Mouse (Mus musculus) c-Kit-negative CD71-positive TER-119-positive erythroid progenitor cells, embryonic 14.5 days (primary cell): ENCODE data around the gene Cngb1.
A peak's percentile ranks its signal among the peaks of the same experiment; 100 is the strongest.
"Not testable (repeated sequence)": the region's sequence is repeated elsewhere in the genome, so short reads cannot be mapped to it uniquely, and the experiment has no call there.

Source experiments
- DNase-seq: peaks from one replicate; pipeline ENCODE4 v3.0.0-alpha.2; 2013; ENCODE audit warnings: low read depth, low spot score

Gene Cngb1

DNA sequence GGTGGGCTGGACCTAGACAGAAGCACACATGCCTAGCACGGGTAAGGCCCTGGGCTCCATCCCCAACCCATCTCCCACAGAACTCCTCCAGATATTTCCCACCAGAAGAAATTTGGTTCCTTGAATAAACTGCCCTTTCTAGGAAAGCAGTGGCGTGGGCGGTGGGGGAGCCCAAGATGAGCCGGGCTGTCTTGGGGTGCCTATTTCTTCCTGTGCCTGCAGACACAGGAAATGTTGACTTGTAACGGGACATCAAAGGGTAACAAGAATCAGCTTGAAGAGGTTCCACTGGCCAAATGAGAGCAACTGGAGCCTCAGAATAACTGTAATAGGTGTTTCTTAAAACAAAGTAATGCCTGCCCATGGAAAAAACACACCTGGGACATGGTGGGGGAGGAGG lies 59.1 kb downstream of the Cngb1 start:
- no peak for DNase-seq

DNA sequence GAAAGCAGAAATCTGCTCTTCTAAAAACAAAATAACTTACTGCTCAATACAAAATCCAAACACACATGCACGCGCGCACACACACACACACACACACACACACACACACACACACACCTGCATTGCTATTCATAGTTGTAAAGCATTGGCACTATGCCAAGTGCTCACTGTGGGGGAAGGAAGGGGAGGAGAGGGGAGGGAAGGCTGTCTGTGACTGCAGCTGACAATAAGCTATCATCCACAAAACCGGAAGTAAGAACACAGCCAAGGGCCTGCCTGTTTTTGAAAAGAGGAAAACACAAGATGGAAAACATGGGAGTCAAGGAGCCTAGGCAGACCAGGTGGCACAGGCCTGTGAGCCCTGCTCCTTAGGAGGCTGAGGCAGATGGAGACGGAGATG lies 61.2 kb downstream of the Cngb1 start:
- DNase-seq = no peak

DNA sequence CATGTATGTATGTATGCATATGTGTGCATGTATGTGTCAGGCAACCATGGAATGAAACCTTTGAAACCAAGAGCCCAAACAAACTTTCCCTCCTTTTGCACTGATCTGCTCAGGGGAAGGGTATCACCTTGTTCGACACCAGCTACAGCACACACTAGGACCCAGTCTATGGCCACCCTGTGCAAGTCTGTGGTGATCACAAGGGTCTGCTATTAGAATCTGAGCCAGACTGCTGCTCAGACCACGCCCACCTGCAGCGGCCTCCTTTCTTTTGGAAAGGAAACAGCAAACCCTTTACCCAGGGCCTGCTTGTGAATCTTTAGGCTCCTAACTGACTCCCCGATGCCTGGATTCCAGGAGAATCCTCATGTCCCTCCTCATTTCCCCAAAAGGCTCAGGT lies 62.5 kb downstream of the Cngb1 start:
- DNase-seq = no peak

DNA sequence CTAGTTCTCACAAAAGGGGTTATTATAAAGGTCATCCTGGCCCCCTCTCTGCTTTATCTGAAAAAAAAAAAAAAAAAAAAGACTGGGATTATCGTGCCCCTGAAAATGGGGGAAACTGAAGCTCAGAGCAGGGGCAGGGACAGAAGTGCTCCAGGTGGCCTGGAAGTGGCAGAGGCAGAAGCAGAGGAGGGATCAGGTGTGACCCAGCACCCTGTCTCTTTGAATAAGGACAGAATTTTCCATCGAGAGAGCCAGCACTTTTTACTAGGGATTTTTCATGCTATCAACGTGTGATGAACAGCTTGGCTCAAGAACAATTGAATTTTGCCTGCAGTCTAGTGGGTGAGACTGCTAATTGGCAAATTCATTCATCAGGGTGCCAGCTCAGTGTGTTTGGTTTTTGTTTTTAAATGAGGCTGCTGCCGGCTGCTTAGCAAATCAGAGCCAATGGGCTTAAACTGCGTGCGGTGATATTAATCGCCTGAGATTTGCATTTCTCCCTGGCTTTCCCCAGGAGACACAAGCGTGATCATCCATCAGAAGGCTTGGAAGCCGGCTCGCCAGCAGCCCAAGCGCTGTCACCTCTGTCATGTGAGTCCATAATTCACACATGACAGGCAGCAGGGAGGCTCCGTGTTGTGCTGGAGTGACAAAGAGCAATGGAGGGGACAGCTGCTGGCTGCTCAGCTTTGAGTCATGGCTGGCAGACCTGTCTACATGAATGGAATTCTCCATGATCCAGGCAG lies 63.4 kb downstream of the Cngb1 start:
- DNase-seq = no peak

DNA sequence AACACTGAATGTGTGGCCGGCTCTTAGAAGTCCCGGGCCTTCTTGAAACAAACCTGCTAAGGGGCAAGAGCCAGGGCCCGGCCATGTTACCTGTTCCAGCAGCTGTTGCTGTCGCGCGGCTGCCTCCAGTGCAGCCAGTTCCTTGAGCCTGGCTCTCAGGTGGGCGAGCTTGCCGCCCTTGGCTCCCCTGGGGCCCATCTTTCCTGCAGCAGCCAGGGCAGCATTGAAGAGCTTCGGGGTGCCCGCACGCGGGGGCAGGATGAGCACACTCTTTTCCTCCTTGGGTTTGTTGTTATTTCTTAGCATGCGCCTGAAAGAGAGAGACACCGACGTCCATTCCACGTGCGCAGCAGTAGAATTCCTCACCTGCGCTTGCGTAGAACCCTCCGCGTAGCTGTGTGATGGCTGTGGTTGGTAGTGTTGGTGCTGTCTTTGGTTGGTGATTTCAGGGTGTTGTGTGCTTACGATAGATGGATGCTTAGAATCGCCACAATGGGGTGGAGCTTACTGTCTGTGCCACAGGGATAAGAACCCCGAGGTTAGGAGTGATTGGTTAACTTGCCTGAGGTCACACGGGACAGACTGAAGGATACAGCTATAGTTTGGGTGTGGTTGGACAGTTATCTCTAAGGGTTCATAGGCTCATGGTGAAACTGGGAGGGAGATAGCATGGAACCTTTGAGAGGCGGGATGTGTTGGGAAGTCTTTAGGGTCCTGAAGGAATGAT lies 64.1 kb downstream of the Cngb1 start:
- DNase-seq = no peak

DNA sequence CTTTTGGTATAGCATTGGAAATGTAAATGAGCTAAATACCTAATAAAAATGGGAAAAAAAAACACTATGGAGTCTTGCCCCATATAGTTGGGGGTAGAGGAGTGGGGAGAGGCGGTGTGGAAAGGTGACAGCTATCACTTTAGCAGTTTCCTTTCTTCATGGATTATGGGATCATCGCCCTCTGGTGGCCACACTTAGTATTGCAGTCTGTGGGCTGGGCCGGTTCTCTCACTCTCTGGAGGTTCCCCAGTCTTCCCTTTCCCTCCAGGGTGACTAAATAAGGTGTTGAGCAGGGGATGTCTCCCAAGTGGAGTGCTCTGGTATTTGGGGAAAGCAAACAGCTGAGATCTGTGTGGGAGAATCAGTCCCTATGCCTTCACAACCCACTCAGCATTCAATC lies 70.7 kb downstream of the Cngb1 start:
- peak; percentile 50 for DNase-seq

DNA sequence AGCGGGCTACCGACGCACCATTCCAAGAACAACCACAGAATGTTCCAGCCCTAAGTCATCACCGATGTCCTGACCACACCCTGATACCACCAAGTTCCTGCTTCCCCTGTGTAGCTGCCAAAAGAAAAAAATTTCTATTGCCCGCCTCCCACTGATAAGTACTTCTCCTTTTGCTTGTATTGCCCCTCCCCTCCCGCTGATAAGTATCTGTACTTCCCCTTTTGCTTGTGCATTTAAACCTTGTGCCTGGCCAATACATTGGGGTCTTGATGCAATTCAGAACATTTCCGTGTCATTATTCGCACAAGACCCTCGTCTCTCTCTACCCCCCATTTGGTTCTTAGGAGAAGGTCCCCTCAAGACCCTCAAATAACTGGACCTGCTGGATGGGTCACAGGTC lies 76.3 kb downstream of the Cngb1 start:
- not testable (repeated sequence) for DNase-seq

DNA sequence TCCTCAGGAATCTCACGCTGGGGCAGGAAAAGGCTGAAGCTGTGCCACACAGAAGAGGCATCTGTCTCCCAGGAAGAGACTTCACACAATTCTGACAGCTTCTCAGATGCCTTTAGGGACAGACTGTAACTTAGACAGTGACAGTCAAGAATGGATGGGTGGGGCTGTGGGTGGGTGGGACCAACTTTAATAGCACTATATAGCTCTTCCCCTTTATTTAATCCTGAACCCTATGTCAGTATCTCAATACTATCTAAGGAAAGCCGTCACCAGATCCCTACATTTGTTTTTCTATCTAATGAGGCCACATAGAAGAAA lies 79.3 kb downstream of the Cngb1 start:
- no peak for DNase-seq

DNA sequence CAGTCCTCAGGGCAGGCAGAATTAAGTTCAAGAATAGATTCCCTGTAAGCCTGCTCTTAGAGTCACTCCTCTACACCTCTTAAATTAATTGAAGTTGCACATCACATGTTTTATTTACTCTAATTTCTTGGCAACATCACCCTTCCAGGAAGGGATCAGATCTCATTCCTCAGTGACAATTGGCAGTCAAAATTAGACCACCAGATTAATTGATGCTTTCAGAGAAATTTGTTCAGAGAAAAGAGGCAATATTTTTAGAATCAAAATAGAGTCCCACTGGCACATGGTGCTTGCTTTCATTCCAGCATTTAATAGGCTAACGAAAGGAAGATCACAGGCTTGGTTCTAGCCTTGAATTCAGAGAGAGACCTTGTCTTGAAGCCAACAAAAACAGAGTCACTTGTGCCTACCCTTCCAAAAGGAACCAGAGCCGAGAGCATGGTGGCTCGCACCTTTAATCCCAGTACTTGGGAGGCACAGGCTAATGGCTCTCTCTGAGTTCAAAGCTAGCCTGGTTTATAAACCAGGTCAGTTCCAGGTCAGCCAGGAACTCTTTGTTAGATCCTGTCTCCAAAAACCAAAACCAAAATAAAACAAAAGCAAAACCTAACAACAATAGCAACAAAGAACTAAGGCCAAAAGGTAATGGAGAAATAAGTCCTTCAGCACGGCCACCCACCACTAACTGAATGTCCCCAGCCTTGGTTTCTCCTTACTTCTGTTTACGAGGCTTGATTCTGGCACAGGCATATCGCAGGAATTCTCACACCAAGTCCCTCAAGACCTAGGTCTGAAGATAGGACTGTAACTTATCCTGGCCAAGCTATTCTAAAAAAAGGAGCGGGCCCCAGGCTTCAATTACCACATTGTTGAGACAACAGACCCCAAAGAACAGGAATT lies 79.9 kb downstream of the Cngb1 start:
- no peak for DNase-seq

DNA sequence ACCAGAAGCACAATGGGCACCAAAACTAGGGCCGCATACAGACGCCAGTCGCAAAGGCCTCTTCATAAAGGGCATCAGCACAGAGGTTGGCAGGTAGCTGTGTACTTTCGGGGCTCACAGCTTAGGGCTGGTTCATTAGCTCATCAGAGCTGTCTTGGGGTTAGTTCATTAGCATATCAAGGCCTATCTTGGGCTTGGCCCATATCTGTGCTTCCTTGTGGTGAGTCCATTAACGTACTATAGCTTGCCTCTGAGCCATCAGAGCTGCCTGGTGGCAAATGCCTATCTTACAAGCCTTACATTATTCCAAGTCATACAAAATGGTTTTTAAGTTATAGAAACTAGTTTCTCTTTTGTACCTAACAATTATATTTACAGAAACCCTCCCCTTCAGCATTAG lies 82.4 kb downstream of the Cngb1 start:
- DNase-seq = no peak

DNA sequence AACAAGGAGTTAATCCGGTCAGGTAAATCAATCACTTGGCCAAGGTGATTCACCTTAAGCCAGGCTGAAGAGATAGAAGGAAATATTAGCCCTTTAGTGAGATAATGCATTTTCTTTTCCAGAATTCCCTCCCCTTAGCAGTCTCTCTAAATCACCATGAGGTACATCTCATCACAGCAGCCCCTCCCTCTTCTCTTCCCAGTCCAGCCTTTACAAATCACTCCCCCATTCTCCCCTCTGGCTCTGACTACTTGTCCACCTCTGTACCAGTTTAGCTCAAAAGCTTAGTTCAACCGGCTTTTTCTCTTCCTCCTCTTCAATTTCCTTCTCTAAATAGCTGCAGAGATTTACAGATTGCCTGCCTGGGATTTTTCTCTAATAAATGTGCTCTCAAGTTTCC lies 85.3 kb downstream of the Cngb1 start:
- no peak for DNase-seq

DNA sequence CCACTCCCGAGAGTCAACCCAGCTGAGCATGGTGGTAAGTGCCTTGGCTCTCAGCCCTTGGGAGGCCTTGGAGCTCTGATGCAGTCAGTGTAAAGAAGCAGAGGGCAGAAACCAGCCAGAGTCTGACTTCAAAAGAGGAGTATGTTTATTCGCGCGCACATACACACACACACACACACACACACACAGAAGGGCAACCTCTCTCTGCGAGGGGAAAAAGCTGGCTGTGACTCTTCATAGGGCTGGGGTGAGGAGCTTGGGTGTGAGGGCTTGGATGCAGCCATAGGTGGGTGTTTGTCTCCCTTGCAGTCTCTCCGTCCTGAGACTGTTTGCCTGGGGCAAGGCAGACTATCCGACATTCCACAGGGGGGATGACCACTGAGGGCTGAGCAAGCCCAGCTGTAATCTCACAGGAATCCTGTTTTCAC lies 85.8 kb downstream of the Cngb1 start:
- DNase-seq = no peak

DNA sequence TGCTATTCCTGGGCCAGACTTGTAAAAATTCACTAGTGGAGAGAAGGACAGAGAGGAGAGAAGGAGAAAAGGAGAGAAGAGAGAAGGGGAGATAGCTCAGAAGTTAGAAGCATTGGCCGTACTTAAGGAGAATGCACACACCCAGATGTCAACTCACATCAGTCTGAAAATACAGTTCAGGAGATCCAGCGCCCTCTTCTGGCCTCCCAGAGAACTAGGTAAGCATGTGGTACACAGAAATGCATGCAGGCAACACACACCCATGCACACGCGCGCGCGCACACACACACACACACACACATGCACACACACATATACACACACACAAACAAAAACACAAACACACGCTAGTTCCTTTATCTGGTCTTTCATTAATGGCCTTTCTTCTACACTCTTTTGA lies 86.8 kb downstream of the Cngb1 start:
- no peak for DNase-seq

DNA sequence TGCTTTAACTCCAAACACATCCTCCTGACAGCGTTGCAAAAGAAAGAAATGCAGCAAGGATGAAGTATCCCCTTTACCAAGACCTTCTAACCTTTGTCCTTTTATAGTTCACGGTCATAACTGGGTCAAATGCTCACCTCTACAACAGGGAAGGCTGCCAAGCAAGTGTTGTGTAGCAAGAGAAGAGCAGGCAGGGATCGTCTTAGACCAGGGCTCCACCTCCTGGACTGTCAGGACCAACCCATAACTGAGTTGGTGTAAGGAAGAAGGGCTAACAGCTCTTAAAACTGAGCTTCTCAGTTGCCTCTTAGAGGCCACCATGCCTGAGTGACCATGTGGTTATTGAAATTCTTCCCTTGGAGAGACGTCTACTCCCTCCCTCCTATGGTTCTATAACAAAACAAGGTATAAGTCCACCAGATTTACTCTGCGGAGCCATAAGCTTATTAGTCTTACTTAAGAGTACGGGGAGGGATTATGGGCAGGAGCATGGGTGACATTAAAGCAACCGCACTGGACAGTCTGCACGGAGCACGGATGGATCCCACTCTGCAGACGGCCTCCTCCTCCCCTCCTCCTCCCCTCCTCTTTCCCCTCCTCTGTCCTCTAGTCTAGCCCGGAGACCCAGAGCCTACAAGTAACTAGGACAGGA lies 90.5 kb downstream of the Cngb1 start:
- no peak for DNase-seq

DNA sequence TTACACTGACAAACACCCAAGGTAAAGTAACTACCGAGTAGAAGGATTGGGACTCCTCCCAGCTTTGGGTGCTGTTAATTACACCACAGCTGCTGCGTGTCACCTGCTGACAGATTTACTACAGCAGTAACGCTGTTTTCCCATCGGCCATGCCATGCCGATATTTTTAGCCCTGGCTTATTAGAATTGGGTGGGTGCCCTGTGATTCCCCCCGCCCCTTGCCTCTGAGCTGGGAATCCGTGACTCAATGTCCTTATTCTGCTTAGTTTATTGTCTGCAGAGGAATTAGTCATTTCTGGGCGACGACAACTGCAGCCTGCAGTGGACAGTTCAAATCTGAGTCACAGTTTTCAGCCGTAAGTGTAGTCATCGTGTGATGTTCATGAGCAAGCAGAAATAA lies 96.5 kb downstream of the Cngb1 start:
- no peak for DNase-seq

DNA sequence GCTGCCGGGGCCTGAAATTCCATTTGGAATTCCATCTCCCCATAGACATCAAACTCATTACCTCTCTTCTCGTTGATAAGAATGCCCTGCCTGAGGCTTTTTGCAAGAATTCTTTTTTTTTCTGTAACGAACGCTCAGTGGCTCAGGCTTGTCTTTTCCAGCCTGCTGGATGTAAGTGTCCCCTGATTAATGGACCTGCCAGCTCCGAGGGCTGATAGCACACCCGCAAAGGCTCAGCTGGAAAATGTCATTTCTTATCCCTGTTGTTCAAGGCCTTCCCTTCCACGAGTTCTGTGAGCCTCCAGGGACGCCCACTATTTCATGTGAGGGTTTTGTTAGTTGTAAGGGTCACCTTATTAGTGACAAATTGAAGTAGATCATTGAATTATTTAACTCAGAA lies 100.4 kb downstream of the Cngb1 start:
- DNase-seq = no peak

DNA sequence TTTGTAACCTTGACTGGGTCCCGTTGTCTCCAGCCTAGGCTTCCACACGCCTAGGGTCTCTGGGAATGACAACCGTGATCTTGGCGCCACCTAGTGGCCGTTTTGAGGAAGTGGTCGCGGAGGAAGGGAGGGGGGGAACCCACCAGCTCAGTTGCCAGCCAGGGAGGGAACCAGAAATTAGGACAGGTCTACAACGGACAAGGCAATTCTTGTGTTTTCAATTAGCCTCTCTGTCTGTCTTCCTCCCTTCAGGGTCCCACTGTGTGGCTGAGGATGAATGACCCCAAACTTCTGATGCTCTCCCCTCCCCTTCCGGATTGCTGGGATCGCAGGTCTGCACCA lies 102.4 kb downstream of the Cngb1 start:
- peak; percentile 26 for DNase-seq

DNA sequence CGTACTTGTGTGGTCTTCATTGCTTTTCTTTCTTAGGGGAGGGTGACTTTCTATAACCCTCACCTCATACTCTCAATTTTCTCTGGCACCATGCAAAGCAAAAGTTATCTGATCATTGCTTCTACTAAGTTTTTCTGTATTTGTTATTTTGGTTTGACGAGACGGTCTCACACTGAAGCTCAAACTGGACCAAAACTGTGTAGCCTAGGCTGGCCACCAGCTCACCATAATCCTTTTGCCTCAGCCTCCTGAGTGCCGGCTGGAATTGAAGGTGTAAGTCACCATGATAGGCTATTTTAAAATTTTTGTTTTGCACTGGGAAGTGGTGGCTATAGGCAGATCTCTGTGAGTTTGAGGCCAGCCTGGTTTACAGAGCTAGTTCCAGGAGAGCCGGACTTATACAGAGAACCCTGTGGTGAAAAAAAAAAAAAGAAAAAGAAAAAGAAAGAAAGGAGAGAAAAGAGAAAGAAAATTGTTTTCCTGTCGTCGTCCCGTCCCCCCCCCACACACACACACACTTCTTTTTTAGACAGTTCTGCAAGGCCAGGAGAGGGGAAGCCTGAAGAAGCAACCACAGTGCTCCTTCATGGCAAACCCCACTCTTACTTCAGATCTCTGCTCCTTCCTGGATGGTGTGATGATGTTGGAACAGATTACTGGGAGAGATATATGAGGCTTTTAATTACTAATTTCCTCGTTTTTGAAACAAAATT lies 102.9 kb downstream of the Cngb1 start:
- no peak for DNase-seq

DNA sequence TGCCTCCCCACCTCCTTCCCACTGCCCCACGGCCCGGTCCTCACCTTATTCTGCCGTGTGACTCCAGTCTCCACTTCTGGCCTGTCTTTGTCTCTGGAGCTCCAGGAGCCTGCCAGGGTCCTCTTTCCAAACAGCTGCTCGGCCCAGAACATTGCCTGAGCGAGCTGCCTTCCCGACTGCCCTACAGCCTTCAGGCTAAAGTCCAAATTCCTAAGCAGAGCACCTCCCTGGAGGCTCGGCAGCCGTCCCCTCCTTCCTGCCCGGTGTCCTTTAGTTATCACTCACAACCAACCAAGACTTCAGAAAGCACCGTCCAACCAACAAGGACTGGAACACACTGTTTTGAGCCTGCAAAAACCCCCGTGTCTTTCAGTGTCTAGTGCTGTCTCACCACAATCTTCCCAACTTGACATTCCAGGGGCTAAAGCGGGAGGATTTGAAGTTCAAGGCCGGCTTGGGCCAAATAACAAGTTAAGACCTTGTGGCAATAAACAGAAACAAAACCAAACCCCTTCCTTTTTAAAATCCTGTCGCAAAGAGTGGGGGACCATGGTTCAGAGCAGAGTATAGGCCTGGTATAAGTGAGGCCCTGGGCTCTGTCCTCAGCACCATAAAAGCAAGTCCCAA lies 103.6 kb downstream of the Cngb1 start, which contains the start of gene Kifc3:
Gene Kifc3, minus strand, starts transcription at position 164 of the 627 bp plus-strand sequence.
- no peak for DNase-seq

DNA sequence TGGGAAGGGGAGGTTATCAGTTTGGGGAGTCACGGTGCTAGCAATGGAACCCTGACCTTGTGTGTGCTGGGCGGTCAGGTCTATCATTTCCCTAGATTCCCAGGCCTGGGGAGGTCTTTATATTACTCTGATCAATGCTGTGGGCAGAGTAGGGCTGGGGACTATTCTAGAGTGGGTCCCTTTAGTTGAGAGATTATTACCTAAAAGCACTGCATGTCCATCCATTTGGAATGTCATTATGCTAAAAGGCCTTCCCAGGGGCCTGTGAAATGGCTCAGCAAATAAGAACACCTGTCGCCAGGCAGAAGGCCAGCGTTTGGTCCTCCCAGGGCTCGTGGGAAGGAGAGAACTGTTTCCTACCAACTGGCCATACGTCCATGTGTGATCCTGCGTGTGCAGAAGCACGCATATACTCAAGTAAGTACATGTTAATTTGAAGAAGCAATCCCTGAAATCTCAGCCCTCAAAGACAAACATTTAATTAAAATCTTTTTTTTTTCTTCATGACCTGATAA lies 104.3 kb downstream of the Cngb1 start:
- no peak for DNase-seq

DNA sequence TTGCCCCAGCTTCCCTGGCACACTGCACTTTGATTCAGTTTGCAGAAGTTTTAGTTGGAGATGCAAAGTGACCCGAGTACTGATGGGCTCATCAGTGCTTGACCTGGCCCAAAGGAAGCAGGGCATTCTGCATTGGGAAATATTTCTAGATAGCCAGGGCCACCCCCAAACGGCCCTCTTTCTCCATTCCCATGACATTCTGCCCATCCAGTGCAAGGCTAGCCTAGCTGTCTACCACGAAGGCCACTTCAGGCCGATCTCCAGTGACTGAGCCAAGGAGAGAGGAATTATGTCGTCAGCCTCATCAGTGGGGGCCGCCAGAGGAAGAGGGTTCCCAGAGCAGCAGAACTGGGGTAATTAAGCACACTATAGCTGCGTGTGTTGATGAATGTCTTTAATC lies 104.9 kb downstream of the Cngb1 start:
- DNase-seq = no peak
